Mouse (Mus musculus): ENCODE measurements around the gene Eef1akmt3.
A peak's percentile ranks its signal among the peaks of the same experiment; 100 is the strongest.

Eef1akmt3 gene

DNA sequence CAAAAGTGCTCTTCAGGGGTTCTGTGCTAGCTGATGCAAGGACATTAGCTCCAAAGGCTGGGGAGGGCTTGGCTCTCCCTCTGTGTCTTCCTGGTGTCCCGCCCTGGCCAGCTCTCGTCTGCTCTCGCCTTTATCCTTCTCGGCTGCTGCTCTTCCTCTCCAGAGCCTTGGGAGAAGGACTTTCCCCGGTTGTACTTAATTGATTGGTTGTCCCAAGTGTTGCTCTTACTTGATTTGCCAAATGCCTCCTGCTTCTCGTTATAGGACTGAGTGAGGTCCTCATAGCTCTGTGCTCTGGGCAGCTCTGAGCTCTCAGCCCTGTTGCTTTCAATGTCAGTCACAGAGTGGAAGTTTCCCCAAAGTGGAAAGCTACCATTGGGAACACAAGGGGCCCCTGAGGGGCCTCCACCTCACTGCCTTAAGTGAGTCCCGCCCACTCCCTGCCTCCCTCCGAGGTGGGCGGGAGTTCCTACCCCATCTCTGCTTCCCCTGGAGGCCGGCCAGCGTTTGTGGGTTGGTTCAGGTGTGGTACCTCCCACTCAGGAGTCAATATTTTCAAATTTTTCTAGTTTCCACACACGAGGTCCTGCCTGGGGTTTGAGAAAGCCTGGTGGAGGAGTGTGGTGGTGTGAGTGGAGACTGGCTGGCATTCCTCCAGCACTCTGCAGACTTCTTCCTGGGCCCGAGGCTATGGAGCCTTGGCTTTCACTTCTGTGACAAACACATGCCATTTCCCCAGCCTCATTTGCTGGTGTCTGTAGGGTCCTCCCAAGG is 43.8 kb downstream of the Eef1akmt3 start:
- DNase-seq = no peak

DNA sequence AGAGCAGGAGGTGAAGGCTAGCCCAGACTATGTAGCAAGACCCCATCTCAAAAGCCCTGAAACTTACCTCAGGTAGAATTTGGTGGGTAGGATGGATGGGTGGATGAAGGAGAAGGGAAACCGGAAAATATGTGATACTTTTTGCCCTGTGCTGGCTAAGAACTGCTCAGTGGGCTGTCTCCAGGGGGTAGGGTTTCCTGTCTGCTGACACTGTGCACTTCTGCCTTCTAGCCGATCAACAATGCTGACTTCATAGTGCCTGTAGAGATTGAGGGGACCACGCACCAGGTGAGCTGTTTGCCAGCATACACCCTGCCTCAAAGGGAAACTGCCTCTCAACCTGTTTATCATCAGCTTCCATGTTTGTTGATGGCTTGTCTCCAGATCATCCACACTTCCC is 47.7 kb downstream of the Eef1akmt3 start:
- no peak for DNase-seq

DNA sequence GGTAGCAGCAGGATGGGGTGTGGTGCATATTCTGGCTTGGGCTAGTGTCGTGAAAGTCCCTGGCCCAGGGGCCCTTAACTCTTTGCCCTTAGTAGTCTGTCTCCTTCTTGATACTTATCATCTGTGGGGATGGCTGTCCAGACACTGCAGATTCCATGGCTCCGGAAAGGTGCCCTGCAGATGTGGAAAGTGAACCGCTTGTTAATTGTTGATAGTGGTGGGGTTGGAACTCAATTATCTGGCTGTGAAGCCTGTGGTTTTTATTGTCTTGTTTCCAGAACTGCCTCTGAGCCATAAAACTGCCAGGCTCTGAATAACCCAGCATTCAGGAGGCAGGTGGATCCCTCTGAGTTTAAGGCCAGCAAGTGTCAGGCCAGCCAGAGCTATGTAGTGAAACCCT is 49.6 kb downstream of the Eef1akmt3 start:
- no peak for DNase-seq

DNA sequence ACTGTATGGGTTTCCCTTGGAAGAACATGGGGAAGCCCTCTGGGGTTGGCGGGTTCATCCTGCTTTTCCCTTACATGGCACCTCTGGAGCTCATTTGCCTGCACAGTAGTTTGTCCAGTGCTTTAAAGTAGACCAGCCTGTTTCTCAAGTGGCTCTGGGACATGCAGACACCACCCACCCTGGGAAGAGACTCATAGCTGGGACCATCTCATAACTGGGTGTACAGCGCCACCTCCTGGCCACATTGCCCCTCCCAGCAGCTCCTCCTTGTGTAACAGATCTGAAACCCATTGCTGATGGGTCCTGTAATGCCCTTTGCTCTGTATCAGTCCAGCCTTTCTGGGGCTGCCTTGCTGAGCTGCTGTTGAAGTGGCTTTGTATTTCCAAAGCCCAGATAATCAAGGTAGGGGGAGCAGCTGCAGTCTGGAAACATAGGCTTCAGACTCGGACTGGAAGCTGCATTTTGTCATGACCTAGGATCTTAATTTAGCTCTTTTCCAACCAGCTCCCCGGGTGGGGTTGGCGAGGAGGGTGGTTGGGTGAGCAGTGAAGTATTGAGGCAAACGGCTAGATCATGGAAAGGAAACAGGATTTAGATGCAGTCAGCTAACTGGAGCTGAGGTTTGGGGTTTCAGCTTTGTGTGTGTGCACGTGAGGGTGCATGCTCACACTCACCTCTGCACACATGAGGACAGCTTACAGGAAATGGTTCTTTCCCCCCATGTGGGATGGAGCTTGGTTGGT is 50.8 kb downstream of the Eef1akmt3 start:
- DNase-seq = peak; percentile 91

DNA sequence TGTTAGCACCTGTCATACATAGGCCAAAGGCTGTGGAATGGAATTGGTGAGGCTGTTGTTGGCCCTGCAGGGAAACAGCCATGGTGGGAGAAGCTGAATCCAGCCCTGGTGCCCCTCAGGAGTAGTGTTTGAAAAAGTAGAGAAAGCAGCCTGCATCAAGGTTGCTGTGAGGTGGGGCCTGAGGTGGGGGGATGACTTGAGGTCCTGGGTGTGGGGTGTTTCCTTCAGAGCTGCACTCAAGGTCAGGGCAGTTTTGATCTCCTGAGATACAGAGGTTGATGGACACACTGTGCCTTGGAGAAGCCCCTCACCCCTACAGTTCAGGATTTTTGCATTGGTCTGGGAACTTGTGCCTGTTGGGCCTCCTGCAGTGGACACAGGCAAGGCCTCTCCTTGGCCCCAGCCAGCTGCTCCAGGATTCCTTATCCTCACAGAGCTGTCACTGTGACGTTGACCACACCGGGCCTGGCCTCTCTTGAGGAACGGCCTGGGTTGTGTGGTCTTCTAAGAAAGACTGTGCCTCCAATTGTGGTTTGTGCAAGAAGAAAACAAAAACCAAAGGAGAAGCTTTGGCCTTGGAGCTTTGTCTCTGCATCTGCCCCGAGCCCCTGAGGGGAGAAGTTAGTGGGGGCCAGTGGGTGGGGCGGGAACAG is 52.7 kb downstream of the Eef1akmt3 start:
- DNase-seq = no peak

DNA sequence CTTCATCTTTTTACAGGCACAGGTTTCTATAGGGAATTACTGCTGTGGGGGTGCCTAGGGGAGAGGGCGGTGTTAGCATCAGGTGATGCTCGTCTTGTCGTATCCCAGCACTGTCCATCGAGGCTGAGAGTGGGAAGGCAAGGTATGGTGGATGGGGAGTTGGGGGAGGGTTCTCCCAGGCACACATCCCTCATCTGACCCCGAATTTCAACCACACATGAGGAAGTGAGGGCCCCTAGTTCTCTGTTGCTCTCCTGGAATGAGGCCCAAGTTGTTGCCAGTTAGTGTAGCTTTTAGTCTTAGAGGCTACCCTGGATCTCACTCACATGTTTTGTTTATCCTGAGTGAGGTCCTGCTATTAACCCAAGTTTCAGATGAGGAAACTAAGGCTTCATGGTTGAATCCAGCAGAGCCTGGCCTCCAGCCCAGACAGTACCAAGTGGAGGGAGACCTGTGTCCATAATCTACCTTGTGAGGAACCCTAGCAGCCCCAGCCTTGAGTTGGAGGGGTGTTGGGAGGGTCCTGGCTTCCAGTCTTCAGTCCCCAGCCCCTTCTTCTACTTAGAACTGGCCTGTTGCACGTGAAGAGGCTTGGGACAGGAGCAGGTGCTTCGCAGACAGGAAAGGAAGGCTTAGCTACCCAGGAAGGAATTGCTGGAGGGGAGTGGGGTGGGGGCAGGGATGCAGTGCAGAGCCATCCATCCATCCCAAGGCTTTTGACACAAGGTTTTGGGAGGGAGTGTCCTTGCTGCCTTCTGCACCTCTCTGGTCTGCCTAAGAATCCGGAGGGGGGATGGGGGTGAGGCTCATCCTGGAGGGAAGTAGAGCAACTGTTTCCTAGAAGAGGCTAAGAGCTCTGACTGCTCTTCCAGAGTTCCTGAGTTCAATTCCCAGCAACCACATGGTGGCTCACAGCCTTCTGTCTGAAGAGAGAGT is 53.9 kb downstream of the Eef1akmt3 start:
- peak; percentile 17 for DNase-seq

DNA sequence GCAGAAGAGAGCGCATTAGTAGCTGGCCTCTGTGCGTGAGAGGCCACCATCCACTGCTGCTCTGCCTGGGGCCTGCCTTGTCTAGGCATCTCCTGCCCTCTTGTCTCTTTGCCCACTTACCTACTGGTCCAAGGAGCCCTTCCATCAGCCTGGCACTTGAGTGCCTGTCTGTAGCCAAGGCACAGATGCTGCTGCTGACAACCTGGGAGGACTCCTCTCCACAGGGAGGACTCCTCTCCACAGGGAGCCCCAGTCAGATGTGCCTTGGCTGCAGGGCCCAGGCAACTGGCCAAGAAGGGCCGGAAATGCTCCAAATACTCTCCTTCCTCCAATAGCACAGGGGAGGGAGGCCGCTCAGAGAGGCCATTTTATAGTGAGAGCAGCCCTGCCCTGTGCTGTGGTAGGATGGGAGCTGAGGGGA is 54.8 kb downstream of the Eef1akmt3 start:
- DNase-seq = peak; percentile 78

DNA sequence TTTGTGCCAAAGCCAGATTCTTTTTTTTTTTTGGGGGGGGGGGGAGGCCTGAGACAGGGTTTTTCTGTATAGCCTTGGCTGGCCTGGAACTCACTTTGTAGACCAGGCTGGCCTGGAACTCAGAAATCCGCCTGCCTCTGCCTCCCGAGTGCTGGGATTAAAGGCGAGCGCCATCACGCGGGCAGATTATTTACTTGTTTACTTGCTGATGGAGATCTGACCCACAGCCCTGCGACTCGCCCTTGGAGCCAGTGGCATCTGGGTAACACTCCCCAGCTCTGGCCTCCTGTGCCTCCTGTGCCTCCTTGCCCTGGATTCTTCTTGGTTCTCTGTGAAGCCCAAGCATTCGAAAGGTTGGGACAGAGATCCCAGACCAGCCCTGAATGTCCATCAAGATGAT is 55.7 kb downstream of the Eef1akmt3 start:
- DNase-seq = no peak

DNA sequence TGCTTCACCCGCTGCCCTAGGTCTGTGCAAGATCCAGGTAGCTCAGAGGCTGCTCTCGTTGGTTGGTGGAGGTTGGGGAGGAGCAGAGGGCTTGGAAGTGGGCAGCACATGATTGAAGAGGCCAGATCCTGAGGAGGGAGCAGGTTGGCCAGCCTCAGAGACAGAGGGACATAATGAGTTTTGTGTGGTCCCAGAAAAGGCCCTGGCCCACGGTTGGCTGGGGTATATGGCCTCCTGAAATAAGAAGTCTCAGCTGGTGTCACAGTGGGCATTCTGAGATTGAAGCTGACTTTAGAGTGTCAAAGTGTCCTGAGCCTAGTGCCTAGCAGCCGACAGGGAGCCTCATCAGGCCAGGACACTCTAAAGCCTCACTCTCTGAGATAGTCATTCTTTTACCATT is 56.2 kb downstream of the Eef1akmt3 start:
- DNase-seq = no peak

DNA sequence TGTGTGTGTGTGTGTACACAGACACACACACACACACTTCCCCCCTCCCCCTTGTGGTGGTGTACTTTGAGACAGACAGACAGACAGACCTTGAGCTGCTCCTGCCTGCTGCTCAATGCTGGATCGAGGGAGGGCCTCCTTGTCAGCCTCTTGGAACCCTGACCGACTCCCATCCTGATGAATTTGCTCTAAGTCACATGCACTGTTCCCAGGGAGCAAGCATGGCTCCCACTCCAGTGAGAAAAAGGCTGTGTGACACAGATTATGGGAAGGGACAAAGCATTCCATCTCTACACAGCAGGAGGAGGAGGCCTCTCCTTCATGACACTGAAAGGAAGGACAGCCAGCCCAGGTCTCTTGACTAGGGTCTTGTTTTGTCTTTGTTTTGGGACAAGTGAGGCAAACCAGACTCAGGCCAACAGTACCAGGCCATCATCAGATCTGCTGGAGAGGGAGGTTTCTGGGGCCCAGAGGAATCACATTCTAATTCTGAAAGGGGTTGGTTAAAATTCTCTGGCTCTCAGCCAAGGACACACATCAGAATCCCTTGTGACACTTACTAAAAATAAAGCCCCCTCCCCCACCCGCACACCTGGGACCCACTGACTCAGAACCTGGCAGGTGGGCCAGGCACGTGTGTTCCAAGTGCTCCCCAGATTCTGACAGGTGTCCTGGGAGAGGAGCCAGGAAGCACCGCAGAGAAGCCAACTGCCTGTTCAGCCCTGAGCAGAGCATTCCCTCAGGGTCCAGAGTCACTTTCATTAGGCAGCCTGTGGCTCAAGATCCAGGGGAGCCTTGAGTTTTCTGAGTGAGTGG is 56.9 kb downstream of the Eef1akmt3 start:
- peak; percentile 49 for DNase-seq

DNA sequence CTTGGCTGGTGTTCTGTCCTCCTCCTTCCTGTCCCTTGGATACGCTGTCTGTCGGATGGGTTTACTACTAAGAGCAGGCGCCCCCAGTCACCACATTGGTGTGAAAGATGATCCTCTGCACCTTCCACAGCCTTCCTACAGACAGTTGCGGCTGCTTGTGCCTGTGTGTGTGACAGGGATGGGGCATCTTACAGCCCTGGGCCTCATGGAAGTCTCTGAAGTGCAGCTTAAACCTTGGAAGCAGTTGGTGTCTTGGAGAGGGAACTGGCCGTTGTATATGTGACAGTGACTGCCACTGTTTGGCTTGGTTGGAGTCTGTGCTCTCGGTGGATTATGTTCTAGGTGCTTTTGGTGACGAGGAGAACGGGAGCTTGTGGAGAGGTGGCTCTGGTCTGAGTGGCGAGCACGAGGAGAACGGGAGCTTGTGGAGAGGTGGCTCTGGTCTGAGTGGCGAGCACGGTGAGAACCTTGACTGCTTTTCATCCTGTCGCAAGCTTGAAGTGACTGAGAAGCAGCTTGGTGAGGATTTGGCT is 58.1 kb downstream of the Eef1akmt3 start:
- no peak for DNase-seq

DNA sequence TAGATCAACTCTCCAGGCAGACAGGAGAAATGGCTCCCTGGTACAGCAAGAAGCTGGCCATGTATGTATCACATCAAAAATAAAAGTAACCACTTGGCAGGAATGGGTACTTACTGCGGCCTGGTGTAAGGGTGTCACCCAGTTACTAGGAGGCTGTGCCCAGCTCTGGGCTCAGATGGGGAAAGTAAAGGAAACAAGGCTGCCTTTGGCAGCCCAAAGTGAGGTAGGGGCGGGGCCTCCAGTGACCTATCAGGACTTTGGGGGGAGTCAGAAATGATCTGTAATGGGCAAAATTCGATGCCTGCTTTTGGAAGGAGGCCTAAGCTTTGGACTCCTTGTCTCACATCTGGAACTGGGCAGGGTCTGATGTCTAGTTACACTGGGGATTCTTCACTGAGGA is 59.6 kb downstream of the Eef1akmt3 start:
- DNase-seq = peak; percentile 14
